8 mouse cellular contexts compared by ENCODE assay signal in the genomic region with DNA sequence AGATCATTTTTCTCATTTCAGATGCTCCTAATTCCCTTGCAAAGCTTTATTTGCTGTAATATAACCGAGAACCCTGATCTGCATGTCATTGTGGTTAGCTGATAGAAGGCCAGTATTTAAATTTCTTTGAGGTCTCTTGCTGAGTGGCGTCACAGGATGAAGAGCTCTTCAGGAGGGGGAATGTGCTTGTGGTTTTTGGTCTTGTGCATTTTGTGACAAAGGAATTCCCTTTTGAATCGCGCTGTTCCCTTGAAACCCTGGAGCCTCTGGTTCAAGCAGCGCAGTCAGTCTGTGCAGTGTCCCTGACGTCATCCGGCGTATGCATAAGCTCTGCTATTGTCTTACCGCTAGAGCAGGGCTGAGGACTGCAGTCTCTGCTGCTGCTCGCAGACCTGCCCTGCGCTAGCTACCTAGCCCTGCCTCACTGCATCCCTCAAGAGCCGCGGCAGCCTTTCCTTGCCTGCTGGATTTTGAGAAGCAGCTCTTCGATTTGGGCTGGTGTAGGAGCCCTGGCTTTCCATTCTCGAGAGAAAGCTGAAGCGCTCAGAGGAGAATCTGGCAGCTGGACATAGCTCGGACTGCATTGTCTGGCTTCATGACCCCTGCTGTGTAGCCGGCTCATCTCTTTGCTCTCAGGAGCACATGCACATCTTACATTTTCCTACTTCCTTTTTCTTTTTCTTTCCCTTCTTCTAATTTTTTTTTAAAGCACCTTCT. TPM values are rescaled to one million over a fixed set of nuclear protein-coding genes. Genes with fewer than 3 reads are reported as not detected.
A peak's percentile ranks its signal among the peaks of the same experiment; 100 is the strongest.
DNase-seq lines count a peak whose midpoint lies in the region; ATAC-seq and TF ChIP-seq lines count a peak whose summit lies in the region.

No protein-coding gene starts in this region.

- peak overlapping the region; percentile 89 for H3K27ac ChIP-seq in cerebellum, adult 2 months (ENCODE audit: insufficient read depth, low read length)
- peak overlapping the region; percentile 96 for H3K27ac ChIP-seq in forebrain, embryonic 16.5 days (ENCODE audit: low read length)
- H3K27ac ChIP-seq in hindbrain, embryonic 15.5 days (replicated peaks): peak overlapping the region; percentile 98

- no peak for DNase-seq in Patski (ENCODE audit: low read depth, low spot score)
- DNase-seq in cerebellum, adult 2 months: peak; percentile 91 to 92
- DNase-seq in left cerebral cortex, adult 18-20 months (ENCODE audit: low spot score in 2 of 2): peak; percentile 83 to 85
- peak; percentile 81 for DNase-seq in lung, postnatal 36 days
- peak; percentile 92 for DNase-seq in retina, embryonic 14.5 days (ENCODE audit: low spot score)
- peak; percentile 39 to 47 for DNase-seq in thymus, postnatal 36 days

- TF ChIP-seq CTCF in Patski (IDR thresholded peaks at IDR 0.05): no peak
- TF ChIP-seq CTCF in cerebellum, adult 2 months (IDR thresholded peaks at IDR 0.05; ENCODE audit: borderline replicate concordance, insufficient read depth, low read depth, low read length): peak; percentile 31; the same call in 1 of the 2 replicates

- WGBS in cerebellum, adult 2 months: 1% methylated on average over 18 of the region's 18 CpGs
- 1% methylated on average over 18 of the region's 18 CpGs for WGBS in forebrain, embryonic 16.5 days
- WGBS in hindbrain, embryonic 15.5 days: under 1% methylated on average over 18 of the region's 18 CpGs

- CTCF ChIA-PET in Patski (lab: Charles Lee): interaction anchor here (0.9 kb wide), 1 partner anchor 11 kb away, joined by 3 read pairs; no protein-coding TSS in a partner anchor

- H3K9ac ChIP-seq in forebrain, embryonic 16.5 days (replicated peaks; ENCODE audit: low read depth, low read length): peak overlapping the region; percentile 88
- H3K9ac ChIP-seq in hindbrain, embryonic 15.5 days: peak overlapping the region; percentile 90

- H3K36me3 ChIP-seq in forebrain, embryonic 16.5 days (ENCODE audit: control insufficient read depth, insufficient read depth): no peaks in the 10 kb centered on the region
- no peaks in the 10 kb centered on the region for H3K36me3 ChIP-seq in hindbrain, embryonic 15.5 days

- peaks cover 4% of the 10 kb centered on the region; the same call in 1 of the 2 replicates for H3K4me1 ChIP-seq in cerebellum, adult 2 months (ENCODE audit: control insufficient read depth, insufficient read depth, low read length)
- peaks cover 18% of the 10 kb centered on the region for H3K4me1 ChIP-seq in forebrain, embryonic 16.5 days (replicated peaks; ENCODE audit: control insufficient read depth, insufficient read depth, low read length)
- H3K4me1 ChIP-seq in hindbrain, embryonic 15.5 days (replicated peaks): peaks cover 25% of the 10 kb centered on the region

- H3K4me2 ChIP-seq in forebrain, embryonic 16.5 days (ENCODE audit: low read length): peak overlapping the region; percentile 73
- peak overlapping the region; percentile 68 for H3K4me2 ChIP-seq in hindbrain, embryonic 15.5 days

- peak; percentile 97 for TF ChIP-seq POLR2A in cerebellum, adult 2 months (IDR thresholded peaks at IDR 0.05; ENCODE audit: borderline replicate concordance, insufficient read depth, low read length)

- no peaks in the 10 kb centered on the region for H3K27me3 ChIP-seq in Patski
- H3K27me3 ChIP-seq in cerebellum, adult 2 months (ENCODE audit: control insufficient read depth, insufficient read depth, low read length): no peaks in the 10 kb centered on the region
- H3K27me3 ChIP-seq in forebrain, embryonic 16.5 days (replicated peaks; ENCODE audit: control insufficient read depth, insufficient read depth, low read length): no peaks in the 10 kb centered on the region
- H3K27me3 ChIP-seq in hindbrain, embryonic 15.5 days: no peaks in the 10 kb centered on the region

- peak; percentile 99 for ATAC-seq in Patski
- peak; percentile 100 for ATAC-seq in forebrain, embryonic 16.5 days
- peak; percentile 99 for ATAC-seq in hindbrain, embryonic 15.5 days (ENCODE audit: low FRiP score, low read depth)

- POLR2A ChIA-PET in Patski (lab: Charles Lee): no interaction called here

- in situ Hi-C loops in Patski (cut with MboI; ENCODE audit: low pct_unique_long_range_greater_than_20kb): no loop called here

- no peaks in the 10 kb centered on the region for H3K9me3 ChIP-seq in forebrain, embryonic 16.5 days (ENCODE audit: control insufficient read depth, low read length)
- H3K9me3 ChIP-seq in hindbrain, embryonic 15.5 days: no peaks in the 10 kb centered on the region

- peak overlapping the region; percentile 69 for H3K4me3 ChIP-seq in cerebellum, adult 2 months (replicated peaks; ENCODE audit: insufficient read depth, low read depth, low read length)
- H3K4me3 ChIP-seq in forebrain, embryonic 16.5 days (replicated peaks; ENCODE audit: low read length): peak overlapping the region; percentile 67
- H3K4me3 ChIP-seq in hindbrain, embryonic 15.5 days: peak overlapping the region; percentile 63

RNA-seq across cellular contexts. Expression of a gene that starts 56.3 kb away (rescaled TPM):
- 23.1 TPM for polyA plus RNA-seq in Patski (2021)
- 23.8 and 28.2 TPM in 2 replicates for polyA plus RNA-seq in cerebellum, adult 2 months (2012; rRNA removed)
- polyA plus RNA-seq in forebrain, embryonic 16.5 days (2015; fragmentation: Nextera tagmentation; extraction: Ambion mirVana): 68.0 and 70.6 TPM in 2 replicates
- polyA plus RNA-seq in hindbrain, embryonic 15.5 days (2015; fragmentation: Nextera tagmentation; extraction: Ambion mirVana): 49.1 and 54.8 TPM in 2 replicates
- total RNA-seq in left cerebral cortex, adult 18-20 months (2021): 10 to 100 TPM; 32.3 to 38.6 TPM
